1 mouse cellular context compared by ENCODE assay signal in the genomic region with DNA sequence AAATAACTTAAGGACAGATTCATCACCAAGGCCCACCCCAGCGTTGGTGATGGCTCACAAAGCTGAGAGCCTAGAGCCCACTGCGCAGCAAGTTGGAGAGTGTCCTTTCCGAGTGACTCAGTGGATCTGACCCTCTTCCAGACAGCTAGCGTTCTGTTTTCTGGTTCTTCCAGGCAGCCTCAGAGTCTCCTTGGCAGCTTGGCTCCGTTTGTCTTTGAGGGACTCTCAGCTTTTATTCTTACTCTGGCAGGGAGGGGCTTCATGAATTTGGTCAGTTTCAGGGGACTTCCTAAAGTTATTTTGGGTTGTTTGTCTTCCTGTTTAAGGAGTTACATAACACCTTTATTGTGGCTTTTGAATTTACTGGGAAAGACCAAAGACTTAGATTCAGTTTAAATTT.
TF ChIP-seq lines count a peak whose summit lies in the region.

No protein-coding gene starts in this region.

TF ChIP-seq in CH12.LX, 34 proteins besides CTCF, POLR2A, EP300 and RAD21:
- TF ChIP-seq CHD2 (IDR thresholded peaks at IDR 0.05; ENCODE audit: low read length) (no peak), ZMIZ1 (IDR thresholded peaks at IDR 0.05; ENCODE audit: low read depth, low read length) (no peak), RCOR1 (conservative IDR thresholded peaks at IDR 0.05; ENCODE audit: low read depth, low read length) (no peak), ZNF384 (IDR thresholded peaks at IDR 0.05; ENCODE audit: low read depth, low read length) (no peak), GABPA (IDR thresholded peaks at IDR 0.05; ENCODE audit: insufficient replicate concordance, low read depth, low read length) (no peak), NELFE (IDR thresholded peaks at IDR 0.05; ENCODE audit: low read depth, low read length) (0 out of 2 replicates have a peak, but pooled peaks have one; percentile 20), USF2 (conservative IDR thresholded peaks at IDR 0.05; ENCODE audit: low read depth, low read length) (no peak), USF1 (IDR thresholded peaks at IDR 0.05; ENCODE audit: low read depth, low read length) (no peak), IRF4 (IDR thresholded peaks at IDR 0.05; ENCODE audit: low read depth, low read length) (0 out of 2 replicates have a peak, but pooled peaks have one; percentile 37), PAX5 (IDR thresholded peaks at IDR 0.05; ENCODE audit: low read length) (no peak), TBP (conservative IDR thresholded peaks at IDR 0.05; ENCODE audit: low read depth, low read length) (no peak), POLR2AphosphoS2 (IDR thresholded peaks at IDR 0.05; ENCODE audit: low read depth, low read length) (no peak), MAZ (IDR thresholded peaks at IDR 0.05; ENCODE audit: low read depth, low read length) (peak; percentile 51; the same call in 1 of the 2 replicates), MEF2A (IDR thresholded peaks at IDR 0.05; ENCODE audit: borderline replicate concordance, low read depth, low read length) (peak; percentile 86), SMC3 (IDR thresholded peaks at IDR 0.05; ENCODE audit: low read depth, low read length) (no peak), CHD1 (IDR thresholded peaks at IDR 0.05; ENCODE audit: low read depth, low read length) (no peak), ZC3H11A (IDR thresholded peaks at IDR 0.05; ENCODE audit: low read depth, low read length) (no peak)
